Comparison of ENCODE assay signal across 7 mouse cellular contexts in genomic region chr13:100174360-100174759, GRCm38 (mm10). TPM values are rescaled to one million over a fixed set of nuclear protein-coding genes. Genes with fewer than 3 reads are reported as not detected.
A peak's percentile ranks its signal among the peaks of the same experiment; 100 is the strongest.
DNase-seq lines count a peak whose midpoint lies in the region; ATAC-seq and TF ChIP-seq lines count a peak whose summit lies in the region.
"Not testable (repeated sequence)": the region's sequence is repeated elsewhere in the genome, so short reads cannot be mapped to it uniquely, and the experiment has no call there.

No protein-coding gene starts in this region.

- TF ChIP-seq EP300 in stomach, postnatal 0 days (optimal IDR thresholded peaks at IDR 0.05), result not testable (repeated sequence)

- H3K4me2 ChIP-seq in intestine, embryonic 15.5 days (replicated peaks); stomach, postnatal 0 days (replicated peaks; ENCODE audit: low read depth): not testable (repeated sequence)

- H3K9me3 ChIP-seq in intestine, embryonic 15.5 days; stomach, postnatal 0 days (ENCODE audit: control insufficient read depth, low read length): not testable (repeated sequence)

- intact Hi-C loops in left cerebral cortex, postnatal 4 days (cut with DNase I), result not testable (repeated sequence)

- DNase-seq in adrenal gland, postnatal 14 days, result peak; percentile 14
- peak; percentile 0 to 15 for DNase-seq in cerebellum, postnatal 14 days
- peak; percentile 20 for DNase-seq in kidney, postnatal 10 days
- DNase-seq in left cerebral cortex, postnatal 4 days, result peak; percentile 3
- peak; percentile 14 for DNase-seq in lung, postnatal 14 days
- DNase-seq in stomach, postnatal 0 days (ENCODE audit: low spot score), result peak; percentile 30

- not testable (repeated sequence) for H3K27ac ChIP-seq in intestine, embryonic 15.5 days; stomach, postnatal 0 days (replicated peaks)

- not testable (repeated sequence) for TF ChIP-seq CTCF in stomach, postnatal 0 days (IDR thresholded peaks at IDR 0.05; ENCODE audit: low read depth)

- peak; percentile 43; the same call in 1 of the 2 replicates for ATAC-seq in intestine, embryonic 15.5 days
- not testable (repeated sequence) for ATAC-seq in stomach, postnatal 0 days (ENCODE audit: low FRiP score, low TSS enrichment)

- H3K4me3 ChIP-seq in intestine, embryonic 15.5 days (replicated peaks); stomach, postnatal 0 days (ENCODE audit: low read depth, low read length): not testable (repeated sequence)

- H3K27me3 ChIP-seq in intestine, embryonic 15.5 days (replicated peaks); stomach, postnatal 0 days (ENCODE audit: control insufficient read depth, insufficient read depth, low read length): not testable (repeated sequence)

- not testable (repeated sequence) for H3K9ac ChIP-seq in intestine, embryonic 15.5 days; stomach, postnatal 0 days (ENCODE audit: low read length)

- not testable (repeated sequence) for H3K4me1 ChIP-seq in intestine, embryonic 15.5 days (replicated peaks); stomach, postnatal 0 days (replicated peaks; ENCODE audit: control insufficient read depth, insufficient read depth)

- 66% methylated on average over 4 of the region's 5 CpGs for WGBS in intestine, embryonic 15.5 days
- 66% methylated on average over 3 of the region's 5 CpGs for WGBS in stomach, postnatal 0 days

- H3K36me3 ChIP-seq in intestine, embryonic 15.5 days; stomach, postnatal 0 days (ENCODE audit: control insufficient read depth, insufficient read depth, low read length): not testable (repeated sequence)

RNA-seq across cellular contexts. Expression of gene Naip2, which starts 27.5 kb away (rescaled TPM):
- 1.1 and 1.5 TPM in 2 replicates for total RNA-seq in adrenal gland, postnatal 14 days (2021)
- 6.4 and 6.5 TPM in 2 replicates for polyA plus RNA-seq in intestine, embryonic 15.5 days (2015; fragmentation: Nextera tagmentation; extraction: Ambion mirVana)
- under 1 TPM; 0.26 TPM for total RNA-seq in left cerebral cortex, postnatal 4 days (2021)
- 1.1 and 1.2 TPM in 2 replicates for polyA plus RNA-seq in stomach, postnatal 0 days (2015; fragmentation: Nextera tagmentation; extraction: Ambion mirVana)

RNA-seq across cellular contexts. Expression of gene Smn1, which starts 49.7 kb away (rescaled TPM):
- total RNA-seq in adrenal gland, postnatal 14 days (2021), result 28.2 and 37.0 TPM in 2 replicates
- 45.1 and 49.1 TPM in 2 replicates for polyA plus RNA-seq in intestine, embryonic 15.5 days (2015; fragmentation: Nextera tagmentation; extraction: Ambion mirVana)
- 10 to 100 TPM; 48.9 to 51.1 TPM for total RNA-seq in left cerebral cortex, postnatal 4 days (2021)
- polyA plus RNA-seq in stomach, postnatal 0 days (2015; fragmentation: Nextera tagmentation; extraction: Ambion mirVana), result 24.1 and 28.8 TPM in 2 replicates
